Mouse (Mus musculus): ENCODE data around the gene Mrpl9. TPM values are rescaled to one million over a fixed set of nuclear protein-coding genes. Genes with fewer than 3 reads are reported as not detected.

Gene Mrpl9
- polyA plus RNA-seq, 1 experiment from 2014 or later, result 67.1 TPM

GRCm38 (mm10) chr3:94434305-94434704 is 8.8 kb upstream of the Mrpl9 start:
- Histone ChIP-seq H3K27me3 (ENCODE audit: insufficient read depth, poor library complexity, severe bottlenecking) (0 out of 2 replicates have a peak, but pooled peaks cover 2% of the 10 kb centered on the region), H3K4me3 (no peak overlapping the region), H3K27ac (no peak overlapping the region), H3K9me3 (no peaks in the 10 kb centered on the region), H3K4me1 (no peaks in the 10 kb centered on the region), H3K36me3 (no peaks in the 10 kb centered on the region)
- 83% methylated on average over 2 of the region's 2 CpGs for WGBS
- DNase-seq (ENCODE audit: low spot score), result no peak

- Histone ChIP-seq H3K4me3 (no peak overlapping the region), H3K36me3 (no peaks in the 10 kb centered on the region)
- 74% methylated on average over 9 of the region's 9 CpGs for WGBS
These were observed 6.7 kb upstream of the Mrpl9 start for GRCm38 (mm10) chr3:94436420-94436819.

GRCm38 (mm10) chr3:94441182-94441581 is 1.9 kb upstream of the Mrpl9 start:
- 31% methylated on average over 3 of the region's 3 CpGs for WGBS
- peaks cover 14% of the 10 kb centered on the region for H3K27me3 ChIP-seq (ENCODE audit: insufficient read depth, poor library complexity, severe bottlenecking)
- H3K9me3 ChIP-seq, result no peaks in the 10 kb centered on the region
- DNase-seq (ENCODE audit: low spot score), result no peak
- no peak overlapping the region for H3K4me3 ChIP-seq
- H3K27ac ChIP-seq, result no peak overlapping the region
- peaks cover 18% of the 10 kb centered on the region for H3K36me3 ChIP-seq
- H3K4me1 ChIP-seq, result peaks cover 7% of the 10 kb centered on the region; the same call in 1 of the 2 replicates

More at GRCm38 (mm10) chr3:94436420-94436819, 6.7 kb upstream of the Mrpl9 start:
- DNase-seq (ENCODE audit: low spot score), result no peak
- peaks cover 14% of the 10 kb centered on the region for H3K27me3 ChIP-seq (ENCODE audit: insufficient read depth, poor library complexity, severe bottlenecking)
- no peaks in the 10 kb centered on the region for H3K4me1 ChIP-seq
- no peak overlapping the region for H3K27ac ChIP-seq
- H3K9me3 ChIP-seq, result no peaks in the 10 kb centered on the region

GRCm38 (mm10) chr3:94443597-94443964 is 463 bp downstream of the Mrpl9 start, which contains the start of gene Oaz3:
TSS of gene Oaz3 (minus strand) at chr3:94443915.
- H3K27ac ChIP-seq, result peak within 1 kb of the TSS; percentile 94
- peak within 1 kb of the TSS; percentile 97 for H3K4me3 ChIP-seq
- H3K36me3 ChIP-seq, result peaks cover 42% of the 10 kb centered on the region
- H3K27me3 ChIP-seq (ENCODE audit: insufficient read depth, poor library complexity, severe bottlenecking), result peaks cover 14% of the 10 kb centered on the region
- 1% methylated on average over 24 of the region's 24 CpGs for WGBS
- H3K4me1 ChIP-seq, result peaks cover 7% of the 10 kb centered on the region; the same call in 1 of the 2 replicates
- H3K9me3 ChIP-seq, result no peaks in the 10 kb centered on the region
- DNase-seq (ENCODE audit: low spot score), result no peak

- H3K4me3 ChIP-seq, result no peak overlapping the region
- no peaks in the 10 kb centered on the region for H3K27me3 ChIP-seq (ENCODE audit: insufficient read depth, poor library complexity, severe bottlenecking)
- peaks cover 56% of the 10 kb centered on the region for H3K36me3 ChIP-seq
- no peaks in the 10 kb centered on the region for H3K9me3 ChIP-seq
- H3K27ac ChIP-seq, result no peak overlapping the region
- 0 out of 2 replicates have a peak, but pooled peaks cover under 1% of the 10 kb centered on the region for H3K4me1 ChIP-seq
- 92% methylated on average over 2 of the region's 2 CpGs for WGBS
- DNase-seq (ENCODE audit: low spot score), result no peak
These were observed 6.3 kb downstream of the Mrpl9 start for GRCm38 (mm10) chr3:94449377-94449776.

- Histone ChIP-seq H3K4me1 (no peaks in the 10 kb centered on the region), H3K27ac (no peak overlapping the region), H3K9me3 (no peaks in the 10 kb centered on the region), H3K4me3 (peak overlapping the region; percentile 45), H3K27me3 (ENCODE audit: insufficient read depth, poor library complexity, severe bottlenecking) (peaks cover 12% of the 10 kb centered on the region), H3K36me3 (no peaks in the 10 kb centered on the region)
- WGBS, result 2% methylated on average over 12 of the region's 12 CpGs
- DNase-seq (ENCODE audit: low spot score), result peak; percentile 93
These were observed 13.4 kb downstream of the Mrpl9 start for GRCm38 (mm10) chr3:94456529-94457000.

GRCm38 (mm10) chr3:94457055-94457454 is 13.9 kb downstream of the Mrpl9 start:
- no peaks in the 10 kb centered on the region for H3K4me1 ChIP-seq
- no peaks in the 10 kb centered on the region for H3K36me3 ChIP-seq
- peaks cover 12% of the 10 kb centered on the region for H3K27me3 ChIP-seq (ENCODE audit: insufficient read depth, poor library complexity, severe bottlenecking)
- H3K4me3 ChIP-seq, result peak overlapping the region; percentile 45
- 79% methylated on average over 3 of the region's 3 CpGs for WGBS
- no peak overlapping the region for H3K27ac ChIP-seq
- no peaks in the 10 kb centered on the region for H3K9me3 ChIP-seq
- DNase-seq (ENCODE audit: low spot score), result no peak

GRCm38 (mm10) chr3:94459834-94460233 is 16.7 kb downstream of the Mrpl9 start:
- 93% methylated on average over 2 of the region's 2 CpGs for WGBS
- peaks cover 8% of the 10 kb centered on the region for H3K27me3 ChIP-seq (ENCODE audit: insufficient read depth, poor library complexity, severe bottlenecking)

GRCm38 (mm10) chr3:94463926-94464578 is 20.9 kb downstream of the Mrpl9 start:
- no peaks in the 10 kb centered on the region for H3K36me3 ChIP-seq
- H3K27ac ChIP-seq, result no peak overlapping the region
- H3K4me3 ChIP-seq, result no peak overlapping the region
- WGBS, result 54% methylated on average over 11 of the region's 11 CpGs
- no peaks in the 10 kb centered on the region for H3K9me3 ChIP-seq
- H3K4me1 ChIP-seq, result peaks cover 9% of the 10 kb centered on the region
- DNase-seq (ENCODE audit: low spot score), result no peak
- H3K27me3 ChIP-seq (ENCODE audit: insufficient read depth, poor library complexity, severe bottlenecking), result no peaks in the 10 kb centered on the region

More at GRCm38 (mm10) chr3:94459834-94460233, 16.7 kb downstream of the Mrpl9 start:
- peaks cover 9% of the 10 kb centered on the region for H3K4me1 ChIP-seq
- H3K27ac ChIP-seq, result no peak overlapping the region
- no peak for DNase-seq (ENCODE audit: low spot score)
- no peaks in the 10 kb centered on the region for H3K36me3 ChIP-seq
- no peaks in the 10 kb centered on the region for H3K9me3 ChIP-seq
- no peak overlapping the region for H3K4me3 ChIP-seq

- H3K36me3 ChIP-seq, result no peaks in the 10 kb centered on the region
- no peak overlapping the region for H3K4me3 ChIP-seq
- DNase-seq (ENCODE audit: low spot score), result no peak
- H3K27ac ChIP-seq, result no peak overlapping the region
- H3K27me3 ChIP-seq (ENCODE audit: insufficient read depth, poor library complexity, severe bottlenecking), result no peaks in the 10 kb centered on the region
- 67% methylated on average over 13 of the region's 13 CpGs for WGBS
- no peaks in the 10 kb centered on the region for H3K9me3 ChIP-seq
- peaks cover 9% of the 10 kb centered on the region for H3K4me1 ChIP-seq
These were observed 22.7 kb downstream of the Mrpl9 start for GRCm38 (mm10) chr3:94465632-94466430.

- DNase-seq (ENCODE audit: low spot score), result no peak
- H3K36me3 ChIP-seq, result no peaks in the 10 kb centered on the region
- H3K27ac ChIP-seq, result no peak overlapping the region
- H3K4me3 ChIP-seq, result no peak overlapping the region
- H3K9me3 ChIP-seq, result no peaks in the 10 kb centered on the region
- 52% methylated on average over 3 of the region's 3 CpGs for WGBS
- no peaks in the 10 kb centered on the region for H3K27me3 ChIP-seq (ENCODE audit: insufficient read depth, poor library complexity, severe bottlenecking)
- H3K4me1 ChIP-seq, result peaks cover 26% of the 10 kb centered on the region
These were observed 25.8 kb downstream of the Mrpl9 start for GRCm38 (mm10) chr3:94468931-94469330.

- Histone ChIP-seq H3K27ac (peak overlapping the region; percentile 70; the same call in 1 of the 2 replicates), H3K9me3 (no peaks in the 10 kb centered on the region), H3K4me3 (peak overlapping the region; percentile 49), H3K4me1 (peaks cover 32% of the 10 kb centered on the region), H3K36me3 (no peaks in the 10 kb centered on the region), H3K27me3 (ENCODE audit: insufficient read depth, poor library complexity, severe bottlenecking) (no peaks in the 10 kb centered on the region)
- 9% methylated on average over 28 of the region's 28 CpGs for whole genome bisulfite sequencing
- DNase-seq (ENCODE audit: low spot score), result peak; percentile 92
These were observed 29.5 kb downstream of the Mrpl9 start for GRCm38 (mm10) chr3:94472447-94473114.
